Mouse (Mus musculus) MEL (cell line): ENCODE results near the gene Camk2b. TPM values are rescaled to one million over a fixed set of nuclear protein-coding genes. Genes with fewer than 3 reads are reported as not detected.

Experiments used
- DNase-seq: peaks from one replicate; pipeline ENCODE4 v3.0.0; 2011; ENCODE audit warnings: low read depth, low spot score
- H3K27ac ChIP-seq: 2 replicates; pipeline ENCODE4 v1.5.1; 2012; ENCODE audit warnings: low read depth, mild to moderate bottlenecking, control low read depth, low read length, moderate library complexity; ENCODE audit not compliant: control insufficient read depth
- H3K27me3 ChIP-seq, 2 experiments: fragments of 150-350 bp in 1 of 2; sonication (generic) in 1 of 2; 2 replicates each; pipeline ENCODE4 v1.6.1; 2012; ENCODE audit warnings: low read length in 2 of 2, mild to moderate bottlenecking in 2 of 2, improper control_type of control experiment in 1 of 2, moderate library complexity in 1 of 2; ENCODE audit not compliant: insufficient read depth in 2 of 2, control insufficient read depth in 1 of 2
- H3K36me3 ChIP-seq, 2 experiments: 2 replicates each; pipeline ENCODE4 v1.6.1; 2012 to 2014; ENCODE audit warnings: low read length in 2 of 2, improper control_type of control experiment in 1 of 2, inconsistent platforms in 1 of 2, mild to moderate bottlenecking in 1 of 2; ENCODE audit not compliant: insufficient read depth in 2 of 2, control insufficient read depth in 1 of 2
- H3K4me1 ChIP-seq, 2 experiments: fragments of 150-350 bp in 1 of 2; sonication (generic) in 1 of 2; 2 replicates each; pipeline ENCODE4 v1.6.1; 2012; ENCODE audit warnings: low read length in 2 of 2, improper control_type of control experiment in 1 of 2, mild to moderate bottlenecking in 1 of 2; ENCODE audit not compliant: insufficient read depth in 2 of 2, control insufficient read depth in 1 of 2
- H3K4me3 ChIP-seq, 2 experiments: fragments of 150-350 bp in 1 of 2; sonication (generic) in 1 of 2; 2 replicates each; pipeline ENCODE4 v1.5.1; 2012; ENCODE audit warnings: low read depth in 2 of 2, low read length in 2 of 2, mild to moderate bottlenecking in 2 of 2, moderate library complexity in 2 of 2, control low read depth in 1 of 2, improper control_type of control experiment in 1 of 2; ENCODE audit not compliant: control insufficient read depth in 1 of 2, insufficient read depth in 1 of 2
- H3K79me2 ChIP-seq: 2 replicates; pipeline ENCODE4 v1.6.1; 2012; ENCODE audit warnings: mild to moderate bottlenecking, low read length, moderate library complexity; ENCODE audit not compliant: control insufficient read depth, poor library complexity, insufficient read depth
- H3K9ac ChIP-seq: 2 replicates; pipeline ENCODE4 v1.6.1; 2012; ENCODE audit warnings: low read depth, mild to moderate bottlenecking, control low read depth, low read length, moderate library complexity; ENCODE audit not compliant: control insufficient read depth, poor library complexity, severe bottlenecking
- H3K9me3 ChIP-seq: fragments of 150-350 bp; sonication (generic); replicated peaks from 2 replicates; pipeline ENCODE4 v1.6.1; 2012; ENCODE audit warnings: mild to moderate bottlenecking, low read length, improper control_type of control experiment, moderate library complexity; ENCODE audit not compliant: insufficient read depth
- BHLHE40 ChIP-seq: IDR thresholded peaks from 2 replicates; pipeline ENCODE4 v1.6.1; 2012; ENCODE audit warnings: low read depth, mild to moderate bottlenecking, inconsistent platforms, low read length, improper control_type of control experiment, borderline replicate concordance
- CHD1 ChIP-seq: IDR thresholded peaks from 2 replicates; pipeline ENCODE4 v1.6.1; 2012; ENCODE audit warnings: low read depth, mild to moderate bottlenecking, inconsistent platforms, low read length, improper control_type of control experiment
- CTCF ChIP-seq, 3 experiments: IDR thresholded peaks in 2 of 3; conservative IDR thresholded peaks in 1 of 3; 2 replicates each; pipeline ENCODE4 v1.5.1; 2011 to 2012; ENCODE audit warnings: low read length in 3 of 3, low read depth in 2 of 3, mild to moderate bottlenecking in 2 of 3, improper control_type of control experiment in 1 of 3, inconsistent platforms in 1 of 3, mixed read lengths in 1 of 3, moderate library complexity in 1 of 3; ENCODE audit not compliant: control insufficient read depth in 1 of 3, insufficient read depth in 1 of 3, poor library complexity in 1 of 3, severe bottlenecking in 1 of 3
- E2F4 ChIP-seq: IDR thresholded peaks from 2 replicates; pipeline ENCODE4 v1.6.1; 2011; ENCODE audit warnings: low read depth, low read length, improper control_type of control experiment, borderline replicate concordance
- ELF1 ChIP-seq: IDR thresholded peaks from 2 replicates; pipeline ENCODE4 v1.6.1; 2014; ENCODE audit warnings: low read depth, mild to moderate bottlenecking, inconsistent platforms, low read length, improper control_type of control experiment, moderate library complexity
- EP300 ChIP-seq, 2 experiments: IDR thresholded peaks; 2 replicates each; pipeline ENCODE4 v1.6.1; 2011; ENCODE audit warnings: improper control_type of control experiment in 2 of 2, low read length in 2 of 2, low read depth in 1 of 2, mild to moderate bottlenecking in 1 of 2
- ETS1 ChIP-seq: IDR thresholded peaks from 2 replicates; pipeline ENCODE4 v1.6.1; 2012; ENCODE audit warnings: low read depth, mild to moderate bottlenecking, inconsistent platforms, low read length, improper control_type of control experiment, moderate library complexity
- GABPA ChIP-seq: IDR thresholded peaks from 2 replicates; pipeline ENCODE4 v1.6.1; 2012; ENCODE audit warnings: low read depth, mild to moderate bottlenecking, inconsistent platforms, low read length, improper control_type of control experiment, moderate library complexity
- GATA1 ChIP-seq: IDR thresholded peaks from 2 replicates; pipeline ENCODE4 v1.6.1; 2011; ENCODE audit warnings: low read depth, low read length, improper control_type of control experiment
- HCFC1 ChIP-seq: IDR thresholded peaks from 2 replicates; pipeline ENCODE4 v1.6.1; 2012; ENCODE audit warnings: low read depth, mild to moderate bottlenecking, inconsistent platforms, low read length, improper control_type of control experiment, moderate library complexity
- JUND ChIP-seq: IDR thresholded peaks from 2 replicates; pipeline ENCODE4 v1.6.1; 2011; ENCODE audit warnings: low read depth, mild to moderate bottlenecking, improper control_type of control experiment, low read length
- KAT2A ChIP-seq: conservative IDR thresholded peaks from 2 replicates; pipeline ENCODE4 v1.6.1; 2012; ENCODE audit warnings: low read depth, low read length, improper control_type of control experiment, inconsistent platforms
- MAX ChIP-seq: IDR thresholded peaks from 2 replicates; pipeline ENCODE4 v1.6.1; 2011; ENCODE audit warnings: low read length, improper control_type of control experiment
- MEF2A ChIP-seq: IDR thresholded peaks from 2 replicates; pipeline ENCODE4 v1.6.1; 2014; ENCODE audit warnings: low read depth, mild to moderate bottlenecking, inconsistent platforms, low read length, improper control_type of control experiment; ENCODE audit not compliant: poor library complexity, insufficient replicate concordance, severe bottlenecking; ENCODE audit errors: extremely low read depth
- MXI1 ChIP-seq: IDR thresholded peaks from 2 replicates; pipeline ENCODE4 v1.6.1; 2011; ENCODE audit warnings: mild to moderate bottlenecking, low read depth, low read length, improper control_type of control experiment
- NRF1 ChIP-seq: IDR thresholded peaks from 2 replicates; pipeline ENCODE4 v1.6.1; 2014; ENCODE audit warnings: low read depth, mild to moderate bottlenecking, inconsistent platforms, low read length, improper control_type of control experiment, moderate library complexity; ENCODE audit not compliant: poor library complexity, insufficient read depth, severe bottlenecking
- POLR2A ChIP-seq, 2 experiments: IDR thresholded peaks; 2 replicates each; pipeline ENCODE4 v1.6.1; 2011 to 2012; ENCODE audit warnings: low read length in 2 of 2, mild to moderate bottlenecking in 2 of 2, control low read depth in 1 of 2, improper control_type of control experiment in 1 of 2, low read depth in 1 of 2, moderate library complexity in 1 of 2; ENCODE audit not compliant: control insufficient read depth in 1 of 2, insufficient read depth in 1 of 2, poor library complexity in 1 of 2
- POLR2AphosphoS2 ChIP-seq: IDR thresholded peaks from 2 replicates; pipeline ENCODE4 v1.6.1; 2011; ENCODE audit warnings: low read length, improper control_type of control experiment
- POLR2AphosphoS5 ChIP-seq: IDR thresholded peaks from 2 replicates; pipeline ENCODE4 v1.6.1; 2012; ENCODE audit warnings: low read depth, borderline replicate concordance, mild to moderate bottlenecking, inconsistent platforms, low read length, moderate library complexity, mixed read lengths
- RAD21 ChIP-seq: IDR thresholded peaks from 2 replicates; pipeline ENCODE4 v1.6.1; 2011; ENCODE audit warnings: mild to moderate bottlenecking, low read depth, low read length, improper control_type of control experiment
- RCOR1 ChIP-seq: IDR thresholded peaks from 2 replicates; pipeline ENCODE4 v1.6.1; 2012; ENCODE audit warnings: low read depth, mild to moderate bottlenecking, inconsistent platforms, low read length, improper control_type of control experiment
- SMC3 ChIP-seq: IDR thresholded peaks from 2 replicates; pipeline ENCODE4 v1.6.1; 2011; ENCODE audit warnings: low read depth, low read length, improper control_type of control experiment
- TAL1 ChIP-seq: IDR thresholded peaks from 2 replicates; pipeline ENCODE4 v1.6.1; 2012; ENCODE audit warnings: mild to moderate bottlenecking, inconsistent platforms, low read length, moderate library complexity, mixed read lengths
- TCF12 ChIP-seq: IDR thresholded peaks from 2 replicates; pipeline ENCODE4 v1.6.1; 2014; ENCODE audit warnings: low read depth, mild to moderate bottlenecking, inconsistent platforms, low read length, improper control_type of control experiment, moderate library complexity
- UBTF ChIP-seq: IDR thresholded peaks from 2 replicates; pipeline ENCODE4 v1.6.1; 2012; ENCODE audit warnings: low read depth, mild to moderate bottlenecking, inconsistent platforms, low read length, improper control_type of control experiment, moderate library complexity, borderline replicate concordance; ENCODE audit not compliant: insufficient read depth
- ZC3H11A ChIP-seq: IDR thresholded peaks from 2 replicates; pipeline ENCODE4 v1.6.1; 2012; ENCODE audit warnings: low read depth, mild to moderate bottlenecking, inconsistent platforms, low read length, improper control_type of control experiment
- ZMIZ1 ChIP-seq: IDR thresholded peaks from 2 replicates; pipeline ENCODE4 v1.6.1; 2012; ENCODE audit warnings: low read depth, mild to moderate bottlenecking, inconsistent platforms, low read length, improper control_type of control experiment, moderate library complexity
- polyA plus RNA-seq, 2 experiments: library from polyadenylated mRNA; stranded (reverse) in 1 of 2; unstranded in 1 of 2; fragments of >175 nt in 1 of 2; fragments of >200 nt in 1 of 2; gene quantifications; 2 replicates each; pipeline versions ENCODE4 v1.2.1 to v1.2.4; 2012; ENCODE audit warnings: low replicate concordance in 2 of 2, low read depth in 1 of 2; ENCODE audit not compliant: insufficient read length in 2 of 2, insufficient read depth in 1 of 2, missing spikeins in 1 of 2
- total RNA-seq: library from RNA; depleted of rRNA; stranded (reverse); fragments of 300-350 nt; gene quantifications from 2 replicates; pipeline ENCODE4 v1.2.3, GENCODE M21; 2012

The Camk2b gene
- total and polyA plus RNA-seq, 3 experiments: 0.04 TPM; not detected in 1

DNA sequence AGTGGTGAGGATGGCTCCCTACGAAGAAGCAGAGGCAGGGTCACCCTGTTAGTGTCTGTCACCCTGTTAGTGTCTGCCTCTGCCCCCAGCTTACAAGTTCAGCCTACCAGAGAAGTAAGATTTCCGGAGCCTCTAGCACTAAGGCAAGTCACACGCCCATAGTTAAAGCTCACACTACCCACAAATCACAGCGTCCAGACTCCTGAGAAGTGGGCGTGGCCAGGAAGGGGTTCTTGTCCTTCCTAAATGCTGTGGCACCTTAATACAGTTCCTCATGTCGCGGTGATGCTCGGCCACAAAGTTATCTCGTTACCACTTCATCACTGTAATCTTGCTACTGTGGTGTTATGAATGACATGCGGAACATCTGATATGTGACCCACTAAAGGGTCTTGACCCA is 78.0 kb downstream of the Camk2b start:
- H3K4me1 ChIP-seq: no peaks in the 10 kb centered on the region
- H3K9me3 ChIP-seq: no peaks in the 10 kb centered on the region
- no peaks in the 10 kb centered on the region for H3K36me3 ChIP-seq
- no peak overlapping the region for H3K27ac ChIP-seq
- no peak overlapping the region for H3K4me3 ChIP-seq
- TF ChIP-seq MAX (no peak), RCOR1 (no peak), HCFC1 (no peak), ETS1 (no peak), GABPA (no peak), TAL1 (no peak), CHD1 (no peak), MXI1 (no peak), JUND (no peak), EP300 (IDR thresholded peaks at IDR 0.05; ENCODE audit: low read depth in 1 of 2, low read length in 2 of 2) (no peak), SMC3 (no peak), KAT2A (no peak), GATA1 (no peak), BHLHE40 (no peak), CTCF (IDR thresholded peaks at IDR 0.05 in 2 of 3, conservative IDR thresholded peaks at IDR 0.05 in 1 of 3; ENCODE audit: control insufficient read depth in 1 of 3, insufficient read depth in 1 of 3, low read depth in 2 of 3, low read length in 3 of 3, poor library complexity in 1 of 3, severe bottlenecking in 1 of 3) (no peak), POLR2AphosphoS2 (no peak)
- no peaks in the 10 kb centered on the region for H3K79me2 ChIP-seq
- no peaks in the 10 kb centered on the region; a peak in 1 of 4 replicates for H3K27me3 ChIP-seq
- H3K9ac ChIP-seq: no peak overlapping the region
- no peak for DNase-seq

DNA sequence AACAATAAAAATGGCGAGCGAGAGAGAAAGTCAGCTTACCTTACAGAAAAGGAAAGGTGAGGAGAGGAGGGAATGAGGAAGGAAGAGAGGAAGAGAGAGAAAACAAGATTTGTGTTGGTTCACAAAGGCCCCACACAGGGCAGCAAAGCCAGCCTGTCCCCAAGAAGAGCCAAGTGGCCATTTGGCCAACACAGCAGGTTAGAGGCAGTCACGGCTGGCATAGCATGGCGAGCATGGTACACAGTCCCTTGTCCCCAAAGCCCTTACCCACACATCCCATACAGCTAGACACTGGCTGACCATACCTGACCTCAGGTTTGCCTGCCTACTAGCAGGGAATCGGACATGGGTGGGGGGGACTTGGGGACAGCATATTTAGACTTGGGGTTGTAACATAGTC is 82.5 kb downstream of the Camk2b start:
- Histone ChIP-seq H3K27me3 (no peaks in the 10 kb centered on the region; a peak in 1 of 4 replicates), H3K9ac (no peak overlapping the region)

More for the DNA sequence above, 82.5 kb downstream of the Camk2b start:
- Histone ChIP-seq H3K36me3 (no peaks in the 10 kb centered on the region), H3K79me2 (no peaks in the 10 kb centered on the region), H3K4me3 (no peak overlapping the region), H3K9me3 (no peaks in the 10 kb centered on the region), H3K27ac (no peak overlapping the region), H3K4me1 (no peaks in the 10 kb centered on the region)
- TF ChIP-seq POLR2AphosphoS5 (no peak), KAT2A (no peak), ZMIZ1 (no peak), JUND (no peak), POLR2AphosphoS2 (no peak), ETS1 (no peak), POLR2A (IDR thresholded peaks at IDR 0.05; ENCODE audit: control insufficient read depth in 1 of 2, insufficient read depth in 1 of 2, low read depth in 1 of 2, low read length in 2 of 2, poor library complexity in 1 of 2) (no peak), EP300 (IDR thresholded peaks at IDR 0.05; ENCODE audit: low read depth in 1 of 2, low read length in 2 of 2) (no peak), CTCF (IDR thresholded peaks at IDR 0.05 in 2 of 3, conservative IDR thresholded peaks at IDR 0.05 in 1 of 3; ENCODE audit: control insufficient read depth in 1 of 3, insufficient read depth in 1 of 3, low read depth in 2 of 3, low read length in 3 of 3, poor library complexity in 1 of 3, severe bottlenecking in 1 of 3) (no peak), ELF1 (no peak), ZC3H11A (no peak), TCF12 (no peak), E2F4 (no peak), GATA1 (no peak), NRF1 (no peak), UBTF (no peak), TAL1 (no peak), RCOR1 (no peak), MEF2A (no peak), RAD21 (no peak)
- no peak for DNase-seq
